Mouse (Mus musculus) G1E (cell line): ENCODE measurements around the gene Fgf8. TPM values are rescaled to one million over a fixed set of nuclear protein-coding genes. Genes with fewer than 3 reads are reported as not detected.

Experiments
- ATAC-seq: 2 replicates; pipeline ENCODE4 v1.8.0; 2016; ENCODE audit warnings: mild to moderate bottlenecking; ENCODE audit not compliant: insufficient number of reproducible peaks, poor library complexity, low FRiP score, severe bottlenecking; ENCODE audit errors: extremely low read depth
- DNase-seq: peaks from one replicate; pipeline ENCODE4 v3.0.0; 2012; ENCODE audit warnings: low spot score
- H3K27me3 ChIP-seq: 2 replicates; pipeline ENCODE4 v1.6.1; 2012; ENCODE audit warnings: mild to moderate bottlenecking, low read length, inconsistent platforms; ENCODE audit not compliant: insufficient read depth
- H3K36me3 ChIP-seq: replicated peaks from 2 replicates; pipeline ENCODE3; 2012; ENCODE audit warnings: mild to moderate bottlenecking, inconsistent platforms
- H3K4me1 ChIP-seq: 2 replicates; pipeline ENCODE4 v1.6.1; 2012; ENCODE audit warnings: low read depth, low read length, inconsistent platforms, mixed read lengths; ENCODE audit not compliant: insufficient read depth
- H3K4me3 ChIP-seq: 2 replicates; pipeline ENCODE4 v1.5.1; 2012; ENCODE audit warnings: low read depth, mild to moderate bottlenecking, inconsistent platforms, low read length, moderate library complexity, mixed read lengths
- H3K9me3 ChIP-seq: replicated peaks from 2 replicates; pipeline ENCODE4 v1.6.1; 2012; ENCODE audit warnings: inconsistent platforms
- CTCF ChIP-seq: IDR thresholded peaks from 2 replicates; pipeline ENCODE4 v1.5.1; 2012; ENCODE audit warnings: low read depth, low read length, inconsistent platforms, mixed read lengths
- GATA1 ChIP-seq: IDR thresholded peaks from 2 replicates; pipeline ENCODE4 v1.6.1; 2012; ENCODE audit warnings: borderline replicate concordance, low read length, inconsistent platforms, mixed read lengths
- GATA2 ChIP-seq: IDR thresholded peaks from 2 replicates; pipeline ENCODE4 v1.6.1; 2012; ENCODE audit warnings: low read depth, low read length, inconsistent platforms, borderline replicate concordance
- POLR2AphosphoS5 ChIP-seq: IDR thresholded peaks from 2 replicates; pipeline ENCODE4 v1.6.1; 2012; ENCODE audit warnings: low read depth, low read length, inconsistent platforms; ENCODE audit not compliant: insufficient replicate concordance
- TAL1 ChIP-seq: conservative IDR thresholded peaks from 2 replicates; pipeline ENCODE4 v1.6.1; 2012; ENCODE audit warnings: low read depth, low read length, inconsistent platforms, mixed read lengths
- polyA plus RNA-seq: library from polyadenylated mRNA; stranded (reverse); fragments of >175 nt; gene quantifications from 2 replicates; pipeline ENCODE4 v1.2.3, GENCODE M21; 2012
- total RNA-seq, 2 experiments: library from RNA; stranded (forward) in 1 of 2; stranded (reverse) in 1 of 2; fragments of 200-1000 nt in 1 of 2; fragments of >200 nt in 1 of 2; fragmentation: Nextera tagmentation in 1 of 2; gene quantifications; 2 replicates each; pipeline ENCODE4 v1.2.3; 2014 to 2017

Fgf8 gene
- total and polyA plus RNA-seq, 3 experiments: not detected

DNA sequence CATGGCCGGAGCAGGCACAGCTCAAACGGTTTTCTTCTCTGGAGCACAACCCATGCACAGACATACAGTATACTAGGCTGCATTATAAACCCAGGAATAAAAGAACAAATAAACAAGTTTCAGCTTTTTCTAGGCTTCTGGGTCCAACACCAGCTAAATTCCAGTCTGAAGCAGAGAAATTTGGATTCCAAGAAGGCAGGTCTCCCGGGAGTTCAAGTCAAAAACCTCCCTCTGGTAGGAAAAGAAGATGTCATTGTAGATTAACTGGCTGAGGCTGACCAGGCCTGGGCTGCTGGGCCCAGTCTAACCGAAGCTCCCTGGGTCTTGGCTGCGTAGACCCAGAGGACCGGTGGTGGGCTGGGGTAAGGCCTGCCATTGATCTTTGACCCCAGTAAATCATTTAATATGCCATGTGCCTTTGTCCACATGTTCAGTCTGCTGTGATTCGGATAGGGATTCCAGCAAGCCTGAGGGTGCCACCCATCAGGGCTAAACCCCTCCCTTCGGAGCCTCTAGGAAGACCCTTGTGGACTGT lies 51.6 kb downstream of the Fgf8 start:
- Histone ChIP-seq H3K27me3 (peaks cover 45% of the 10 kb centered on the region), H3K36me3 (no peaks in the 10 kb centered on the region), H3K4me1 (peaks cover 10% of the 10 kb centered on the region), H3K9me3 (no peaks in the 10 kb centered on the region), H3K4me3 (no peak overlapping the region)
- ATAC-seq (no peak), DNase-seq (no peak)
- TF ChIP-seq TAL1 (no peak), CTCF (no peak), GATA2 (no peak), POLR2AphosphoS5 (no peak), GATA1 (no peak)

DNA sequence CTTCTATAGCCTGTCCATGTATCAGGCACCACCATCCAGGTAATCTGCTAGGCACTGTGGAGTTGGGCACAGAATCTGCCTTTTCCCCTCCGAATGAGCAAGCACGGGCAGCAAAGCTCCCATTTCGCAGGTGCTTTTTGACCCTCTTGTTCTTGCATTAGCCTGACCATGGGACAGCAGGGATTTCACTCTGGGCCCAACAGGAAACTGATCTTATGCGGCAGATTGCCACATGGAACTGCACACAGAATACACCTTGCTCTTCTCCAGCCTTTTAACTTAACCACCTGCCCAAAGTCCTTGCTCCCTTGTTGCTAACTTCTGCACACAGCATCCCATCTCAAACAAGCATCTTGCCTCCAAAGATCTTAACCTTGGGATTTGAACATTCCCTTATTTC lies 55.7 kb downstream of the Fgf8 start:
- no peaks in the 10 kb centered on the region for H3K4me1 ChIP-seq
- H3K9me3 ChIP-seq: no peaks in the 10 kb centered on the region
- ATAC-seq (no peak), DNase-seq (no peak)
- peaks cover 38% of the 10 kb centered on the region for H3K27me3 ChIP-seq
- H3K36me3 ChIP-seq: no peaks in the 10 kb centered on the region
- no peak overlapping the region for H3K4me3 ChIP-seq
- no peak for TF ChIP-seq GATA2

Other genes starting within 250 kb of the Fgf8 start
- 7.6 TPM in 2 replicates for gene Poll, start 182.4 kb downstream of the Fgf8 start, total RNA-seq (2014; fragmentation: Nextera tagmentation)
- 9.4 and 10.2 TPM in 2 replicates for gene Poll, start 182.4 kb downstream of the Fgf8 start, total RNA-seq (2017)
- gene Poll, start 182.4 kb downstream of the Fgf8 start, polyA plus RNA-seq: 14.0 and 15.9 TPM in 2 replicates
- 11.4 and 13.0 TPM in 2 replicates for gene Gm17018, start 182.3 kb downstream of the Fgf8 start, total RNA-seq (2014; fragmentation: Nextera tagmentation)
- gene Gm17018, start 182.3 kb downstream of the Fgf8 start, total RNA-seq (2017): 22.6 and 28.4 TPM in 2 replicates
- 19.5 and 27.2 TPM in 2 replicates for gene Gm17018, start 182.3 kb downstream of the Fgf8 start, polyA plus RNA-seq
- 59.8 and 104 TPM in 2 replicates for gene Fbxw4, start 82.6 kb downstream of the Fgf8 start, total RNA-seq (2014; fragmentation: Nextera tagmentation)
- gene Fbxw4, start 82.6 kb downstream of the Fgf8 start, total RNA-seq (2017): 9.4 and 9.9 TPM in 2 replicates
- gene Fbxw4, start 82.6 kb downstream of the Fgf8 start, polyA plus RNA-seq: 49.8 and 52.2 TPM in 2 replicates
- 66.5 and 68.4 TPM in 2 replicates for gene Npm3, start 6.7 kb upstream of the Fgf8 start, total RNA-seq (2014; fragmentation: Nextera tagmentation)
- gene Npm3, start 6.7 kb upstream of the Fgf8 start, total RNA-seq (2017): 61.5 and 78.8 TPM in 2 replicates
- 164 and 170 TPM in 2 replicates for gene Npm3, start 6.7 kb upstream of the Fgf8 start, polyA plus RNA-seq
- 175 and 192 TPM in 2 replicates for gene Mgea5, start 40.9 kb upstream of the Fgf8 start, total RNA-seq (2014; fragmentation: Nextera tagmentation)
- 247 and 283 TPM in 2 replicates for gene Mgea5, start 40.9 kb upstream of the Fgf8 start, total RNA-seq (2017)
- 66.4 and 74.3 TPM in 2 replicates for gene Mgea5, start 40.9 kb upstream of the Fgf8 start, polyA plus RNA-seq
- gene Kcnip2, start 73.1 kb upstream of the Fgf8 start, total RNA-seq (2014; fragmentation: Nextera tagmentation): not detected in 2 replicates
- 0.05 TPM in 1 of 2 replicates, not detected in the other for gene Kcnip2, start 73.1 kb upstream of the Fgf8 start, total RNA-seq (2017)
- not detected in 2 replicates for gene Kcnip2, start 73.1 kb upstream of the Fgf8 start, polyA plus RNA-seq